Mouse (Mus musculus): ENCODE results near the gene Taco1. TPM values are rescaled to one million over a fixed set of nuclear protein-coding genes. Genes with fewer than 3 reads are reported as not detected.

Taco1 gene
- polyA plus RNA-seq, 1 experiment from 2014 or later, result 10.3 TPM

DNA sequence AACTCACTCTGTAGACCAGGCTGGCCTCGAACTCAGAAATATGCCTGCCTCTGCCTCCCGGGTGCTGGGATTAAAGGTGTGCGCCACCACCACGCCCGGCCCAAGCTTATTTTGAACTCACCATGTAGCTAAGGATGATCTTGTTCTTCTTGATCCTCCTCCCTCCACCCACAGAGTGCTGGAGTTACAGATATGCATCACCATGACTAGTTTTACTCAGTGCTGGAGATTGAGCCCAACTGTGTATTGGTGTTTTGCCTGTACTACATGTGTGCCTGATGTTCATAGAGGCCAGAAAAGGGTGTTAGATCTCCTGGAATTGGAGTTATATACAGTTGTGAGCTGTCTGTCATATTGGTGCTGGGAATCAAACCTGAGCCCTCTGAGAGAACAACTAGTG, 56.4 kb downstream of the Taco1 start:
- DNase-seq (ENCODE audit: low spot score) (no peak), ATAC-seq (replicated peaks; ENCODE audit: low FRiP score, low TSS enrichment, low read depth) (no peak)
- H3K27me3 ChIP-seq (replicated peaks; ENCODE audit: control insufficient read depth, insufficient read depth, low read length), result no peaks in the 10 kb centered on the region
- no peak overlapping the region for H3K9ac ChIP-seq (ENCODE audit: low read length)
- H3K36me3 ChIP-seq (ENCODE audit: control insufficient read depth, insufficient read depth, low read length), result peaks cover 67% of the 10 kb centered on the region
- WGBS, result 91% methylated on average over 5 of the region's 5 CpGs
- H3K9me3 ChIP-seq (ENCODE audit: control insufficient read depth, low read length), result no peaks in the 10 kb centered on the region
- no peak overlapping the region for H3K4me3 ChIP-seq (ENCODE audit: low read depth, low read length)
- H3K4me2 ChIP-seq (ENCODE audit: low read length), result no peak overlapping the region
- no peaks in the 10 kb centered on the region for H3K4me1 ChIP-seq (replicated peaks; ENCODE audit: control insufficient read depth, insufficient read depth, low read length)
- no peak overlapping the region for H3K27ac ChIP-seq (ENCODE audit: low read depth)

- WGBS, result 71% methylated on average over 3 of the region's 3 CpGs
- H3K4me1 ChIP-seq (replicated peaks; ENCODE audit: control insufficient read depth, insufficient read depth, low read length), result no peaks in the 10 kb centered on the region
- H3K27ac ChIP-seq (ENCODE audit: low read depth), result no peak overlapping the region
- no peak overlapping the region for H3K9ac ChIP-seq (ENCODE audit: low read length)
- no peak overlapping the region for H3K4me2 ChIP-seq (ENCODE audit: low read length)
- H3K27me3 ChIP-seq (replicated peaks; ENCODE audit: control insufficient read depth, insufficient read depth, low read length), result no peaks in the 10 kb centered on the region
- H3K36me3 ChIP-seq (ENCODE audit: control insufficient read depth, insufficient read depth, low read length), result peaks cover 62% of the 10 kb centered on the region
- DNase-seq (ENCODE audit: low spot score), result no peak
- H3K4me3 ChIP-seq (ENCODE audit: low read depth, low read length), result no peak overlapping the region
- no peaks in the 10 kb centered on the region for H3K9me3 ChIP-seq (ENCODE audit: control insufficient read depth, low read length)
- no peak for ATAC-seq (replicated peaks; ENCODE audit: low FRiP score, low TSS enrichment, low read depth)
Measured at GRCm38 (mm10) chr11:106122736-106123135, 56.9 kb downstream of the Taco1 start.

Other genes starting within 250 kb of the Taco1 start
- gene Cyb561, start 112.7 kb upstream of the Taco1 start, polyA plus RNA-seq (2014; fragmentation: Nextera tagmentation; extraction: Ambion mirVana), result 38.1 TPM in 2 replicates
- 1.4 TPM in 2 replicates for gene Ace, start 98.1 kb upstream of the Taco1 start, polyA plus RNA-seq (2014; fragmentation: Nextera tagmentation; extraction: Ambion mirVana)
- gene Ace3, start 71.4 kb upstream of the Taco1 start, polyA plus RNA-seq (2014; fragmentation: Nextera tagmentation; extraction: Ambion mirVana), result not detected in 2 replicates
- gene Kcnh6, start 57.9 kb upstream of the Taco1 start, polyA plus RNA-seq (2014; fragmentation: Nextera tagmentation; extraction: Ambion mirVana), result 0.99 and 1.3 TPM in 2 replicates
- gene Dcaf7, start 29.2 kb upstream of the Taco1 start, polyA plus RNA-seq (2014; fragmentation: Nextera tagmentation; extraction: Ambion mirVana), result 62.2 and 68.6 TPM in 2 replicates
- 22.3 and 23.0 TPM in 2 replicates for gene Map3k3, start 18.6 kb downstream of the Taco1 start, polyA plus RNA-seq (2014; fragmentation: Nextera tagmentation; extraction: Ambion mirVana)
- gene Gm10840, start 94.8 kb downstream of the Taco1 start, polyA plus RNA-seq (2014; fragmentation: Nextera tagmentation; extraction: Ambion mirVana), result not detected in 2 replicates
- gene Limd2, start 94.8 kb downstream of the Taco1 start, polyA plus RNA-seq (2014; fragmentation: Nextera tagmentation; extraction: Ambion mirVana), result 129 and 153 TPM in 2 replicates
- 20.6 and 25.1 TPM in 2 replicates for gene Strada, start 136.1 kb downstream of the Taco1 start, polyA plus RNA-seq (2014; fragmentation: Nextera tagmentation; extraction: Ambion mirVana)
- gene Ccdc47, start 150.3 kb downstream of the Taco1 start, polyA plus RNA-seq (2014; fragmentation: Nextera tagmentation; extraction: Ambion mirVana), result 64.4 and 76.1 TPM in 2 replicates
- gene Ddx42, start 150.9 kb downstream of the Taco1 start, polyA plus RNA-seq (2014; fragmentation: Nextera tagmentation; extraction: Ambion mirVana), result 66.5 and 80.8 TPM in 2 replicates
- gene Ftsj3, start 190.0 kb downstream of the Taco1 start, polyA plus RNA-seq (2014; fragmentation: Nextera tagmentation; extraction: Ambion mirVana), result 65.1 and 69.9 TPM in 2 replicates
- 248 and 256 TPM in 2 replicates for gene Psmc5, start 190.1 kb downstream of the Taco1 start, polyA plus RNA-seq (2014; fragmentation: Nextera tagmentation; extraction: Ambion mirVana)
- gene Smarcd2, start 206.9 kb downstream of the Taco1 start, polyA plus RNA-seq (2014; fragmentation: Nextera tagmentation; extraction: Ambion mirVana), result 64.4 and 72.4 TPM in 2 replicates
- gene Tcam1, start 210.6 kb downstream of the Taco1 start, polyA plus RNA-seq (2014; fragmentation: Nextera tagmentation; extraction: Ambion mirVana), result 0.16 and 0.26 TPM in 2 replicates
- not detected in 2 replicates for gene Gh, start 235.8 kb downstream of the Taco1 start, polyA plus RNA-seq (2014; fragmentation: Nextera tagmentation; extraction: Ambion mirVana)
- 3.8 and 4.2 TPM in 2 replicates for gene Cd79b, start 248.7 kb downstream of the Taco1 start, polyA plus RNA-seq (2014; fragmentation: Nextera tagmentation; extraction: Ambion mirVana)